Mouse (Mus musculus): Measurements from ENCODE around the gene Them5. TPM values are rescaled to one million over a fixed set of nuclear protein-coding genes. Genes with fewer than 3 reads are reported as not detected.
A peak's percentile ranks its signal among the peaks of the same experiment; 100 is the strongest.

Gene Them5
- total RNA-seq, 2 experiments from 2014 or later, result not detected

GRCm38 (mm10) chr3:94368631-94369030, 26.7 kb downstream of the Them5 start:
- intact Hi-C loops (cut with DNase I), result loop anchor here (5.0 kb wide), 1 partner anchor 74 kb away; the partner anchor contains the start of genes Mrpl9 and Oaz3
- no peak for DNase-seq (ENCODE audit: low spot score in 2 of 2)

GRCm38 (mm10) chr3:94369709-94370108, 27.8 kb downstream of the Them5 start:
- intact Hi-C loops (cut with DNase I), result loop anchor here (5.0 kb wide), 2 partner anchors 73 to 218 kb away; partner anchors contain the start of genes Mrpl9 and Oaz3
- no peak for DNase-seq (ENCODE audit: low spot score in 2 of 2)

DNA sequence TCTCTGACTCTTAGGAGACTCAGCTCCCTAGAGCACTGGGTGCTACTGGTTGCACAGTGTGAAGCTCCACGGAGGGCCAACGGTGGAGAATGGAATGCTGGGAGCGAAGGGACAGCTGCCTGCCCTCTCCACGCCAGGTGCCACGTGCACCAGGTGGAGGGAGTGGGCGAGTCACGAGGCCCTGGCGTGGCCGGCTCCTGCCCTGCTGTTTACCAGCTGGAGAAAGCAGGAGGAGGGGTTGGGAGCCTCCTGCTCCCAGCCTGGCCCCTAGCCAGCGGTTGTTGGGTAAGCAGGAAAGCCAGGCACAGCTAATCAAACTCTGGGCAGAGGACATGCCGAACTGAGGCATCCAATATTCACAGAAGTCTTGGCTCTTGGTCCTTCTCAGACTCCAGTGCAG, 29.7 kb downstream of the Them5 start:
- peak; percentile 23 to 49 for DNase-seq (ENCODE audit: low spot score in 2 of 2)
- intact Hi-C loops (cut with DNase I), result loop anchor here (5.0 kb wide), 1 partner anchor 216 kb away; no protein-coding TSS in a partner anchor

- DNase-seq (ENCODE audit: low spot score in 2 of 2), result no peak
- intact Hi-C loops (cut with DNase I), result loop anchor here (5.0 kb wide), 1 partner anchor 215 kb away; no protein-coding TSS in a partner anchor
Measured at GRCm38 (mm10) chr3:94372038-94372437, 30.1 kb downstream of the Them5 start.

DNA sequence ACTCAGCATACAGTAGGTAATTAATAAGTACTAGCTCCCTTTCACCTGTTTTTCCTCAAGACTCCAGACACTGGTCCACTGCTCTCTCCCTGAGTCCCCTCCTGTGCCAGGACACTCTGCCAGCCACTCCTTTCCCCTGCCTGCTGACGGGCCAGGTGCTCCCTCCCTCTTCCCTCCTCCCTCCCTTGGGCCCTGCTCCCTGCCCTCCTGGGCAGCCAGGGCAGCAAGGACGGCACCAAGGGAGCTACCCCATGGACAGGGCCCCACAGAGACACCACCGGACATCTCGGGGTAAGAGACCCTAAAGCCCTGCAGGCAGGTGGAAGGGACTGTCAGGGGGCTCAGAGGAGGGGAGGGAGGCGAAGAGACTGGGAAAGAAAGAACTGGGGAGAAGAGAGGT, 30.7 kb downstream of the Them5 start, which contains the start of gene Rorc:
Gene Rorc, plus strand, starts transcription at position 154 of the 400 bp plus-strand sequence.
- DNase-seq (ENCODE audit: low spot score in 2 of 2), result no peak
- intact Hi-C loops (cut with DNase I), result loop anchor here (5.0 kb wide), 1 partner anchor 215 kb away; no protein-coding TSS in a partner anchor

GRCm38 (mm10) chr3:94373090-94373489, 31.2 kb downstream of the Them5 start:
- intact Hi-C loops (cut with DNase I), result loop anchor here (5.0 kb wide), 1 partner anchor 214 kb away; no protein-coding TSS in a partner anchor
- peak in 1 of 2 experiments; percentile 18 for DNase-seq (ENCODE audit: low spot score in 2 of 2)

DNA sequence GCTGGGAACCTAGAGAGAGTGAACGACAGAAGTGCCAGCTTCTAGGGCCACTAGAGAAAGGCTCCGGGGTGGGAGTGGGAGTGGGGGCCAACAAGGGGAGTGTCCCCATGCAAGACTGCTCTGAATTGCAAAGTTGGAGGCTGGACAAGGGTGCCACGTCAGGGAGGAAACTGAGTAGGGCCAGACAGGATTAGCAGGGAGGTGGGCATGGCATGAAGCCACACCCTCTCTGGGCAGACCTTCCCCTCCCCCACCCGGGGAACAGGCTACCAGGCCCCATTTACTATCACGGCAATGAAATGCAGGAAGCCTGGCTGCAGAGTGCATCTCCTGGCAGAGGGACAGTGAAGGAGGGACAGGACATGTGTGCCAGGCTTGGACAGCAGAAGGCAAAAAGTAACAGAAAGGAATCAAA, 31.7 kb downstream of the Them5 start:
- intact Hi-C loops (cut with DNase I), result loop anchor here (5.0 kb wide), 1 partner anchor 214 kb away; no protein-coding TSS in a partner anchor
- DNase-seq (ENCODE audit: low spot score in 2 of 2), result no peak

- intact Hi-C loops (cut with DNase I), result loop anchor here (5.0 kb wide), 1 partner anchor 213 kb away; no protein-coding TSS in a partner anchor
Measured at GRCm38 (mm10) chr3:94374636-94375035, 32.7 kb downstream of the Them5 start.

GRCm38 (mm10) chr3:94375146-94375545, 33.2 kb downstream of the Them5 start:
- DNase-seq (ENCODE audit: low spot score in 2 of 2), result no peak
- intact Hi-C loops (cut with DNase I), result no loop called here

More at GRCm38 (mm10) chr3:94374636-94375035, 32.7 kb downstream of the Them5 start:
- DNase-seq (ENCODE audit: low spot score in 2 of 2), result no peak

- intact Hi-C loops (cut with DNase I), result no loop called here
- DNase-seq (ENCODE audit: low spot score in 2 of 2), result no peak
Measured at GRCm38 (mm10) chr3:94375861-94376260, 34.0 kb downstream of the Them5 start.

GRCm38 (mm10) chr3:94377028-94377923, 35.4 kb downstream of the Them5 start:
- intact Hi-C loops (cut with DNase I), result no loop called here
- DNase-seq (ENCODE audit: low spot score in 2 of 2), result no peak

- peak in 1 of 2 experiments; percentile 26 for DNase-seq (ENCODE audit: low spot score in 2 of 2)
Measured at GRCm38 (mm10) chr3:94379831-94380510, 38.1 kb downstream of the Them5 start.

DNA sequence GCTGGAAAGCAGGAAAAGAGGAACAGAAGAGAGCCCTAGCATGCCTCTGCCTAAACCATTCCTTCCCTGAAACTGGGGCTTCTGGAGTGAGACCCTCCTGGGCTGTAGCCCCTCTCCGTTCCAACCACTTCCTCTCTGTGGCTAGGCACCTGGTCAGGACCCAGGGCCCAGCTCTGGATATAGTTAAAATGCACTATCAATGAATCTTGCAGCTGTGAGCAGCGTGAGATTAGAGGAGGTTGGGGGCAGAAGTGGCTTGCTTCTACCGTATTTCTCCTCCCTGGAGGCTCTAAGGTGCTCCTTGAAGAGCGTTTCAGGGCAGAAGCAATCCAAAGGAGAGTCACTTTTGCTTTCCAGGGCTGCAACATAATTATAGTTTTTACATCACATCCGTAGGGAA, 40.4 kb downstream of the Them5 start:
- no peak for DNase-seq (ENCODE audit: low spot score in 2 of 2)
- intact Hi-C loops (cut with DNase I), result no loop called here

More at GRCm38 (mm10) chr3:94379831-94380510, 38.1 kb downstream of the Them5 start:
- intact Hi-C loops (cut with DNase I), result no loop called here

DNA sequence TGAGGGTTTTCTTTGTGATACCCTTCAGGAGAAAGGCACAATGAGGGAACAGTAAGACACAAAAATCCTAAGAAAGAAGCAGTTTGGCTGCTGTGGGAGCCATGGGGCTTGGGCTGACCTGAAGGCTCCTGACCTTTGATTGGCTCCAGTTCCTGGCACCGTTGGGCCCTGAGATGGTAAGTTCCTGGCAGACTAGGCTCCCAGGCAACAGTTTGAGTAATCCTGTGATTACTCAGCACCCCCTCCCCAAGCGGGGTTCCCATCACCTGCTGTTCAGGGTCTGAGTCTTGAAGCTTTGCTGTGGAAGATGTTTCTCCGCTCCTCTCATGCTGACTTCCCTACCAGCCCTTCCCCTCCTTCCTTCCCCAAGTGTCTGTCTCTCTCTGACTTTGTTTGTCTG, 41.6 kb downstream of the Them5 start:
- no peak for DNase-seq (ENCODE audit: low spot score in 2 of 2)
- intact Hi-C loops (cut with DNase I), result no loop called here

GRCm38 (mm10) chr3:94386671-94387070, 44.8 kb downstream of the Them5 start:
- no peak for DNase-seq (ENCODE audit: low spot score in 2 of 2)
- intact Hi-C loops (cut with DNase I), result no loop called here

DNA sequence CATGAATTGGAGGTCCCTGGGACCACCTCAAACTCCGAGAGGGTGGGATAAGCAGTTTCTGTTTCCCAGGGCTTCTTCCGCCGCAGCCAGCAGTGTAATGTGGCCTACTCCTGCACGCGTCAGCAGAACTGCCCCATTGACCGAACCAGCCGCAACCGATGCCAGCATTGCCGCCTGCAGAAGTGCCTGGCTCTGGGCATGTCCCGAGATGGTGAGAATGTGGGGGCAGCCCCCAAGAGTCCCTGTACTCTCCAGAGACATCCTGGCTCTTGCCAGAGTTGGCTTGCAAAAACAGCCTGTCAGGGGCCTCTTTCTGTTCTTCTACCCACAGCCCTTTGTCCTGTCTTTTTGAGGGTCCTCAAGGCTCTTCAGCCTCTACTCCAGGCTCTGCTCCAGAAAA, 45.5 kb downstream of the Them5 start:
- intact Hi-C loops (cut with DNase I), result no loop called here
- no peak for DNase-seq (ENCODE audit: low spot score in 2 of 2)

DNA sequence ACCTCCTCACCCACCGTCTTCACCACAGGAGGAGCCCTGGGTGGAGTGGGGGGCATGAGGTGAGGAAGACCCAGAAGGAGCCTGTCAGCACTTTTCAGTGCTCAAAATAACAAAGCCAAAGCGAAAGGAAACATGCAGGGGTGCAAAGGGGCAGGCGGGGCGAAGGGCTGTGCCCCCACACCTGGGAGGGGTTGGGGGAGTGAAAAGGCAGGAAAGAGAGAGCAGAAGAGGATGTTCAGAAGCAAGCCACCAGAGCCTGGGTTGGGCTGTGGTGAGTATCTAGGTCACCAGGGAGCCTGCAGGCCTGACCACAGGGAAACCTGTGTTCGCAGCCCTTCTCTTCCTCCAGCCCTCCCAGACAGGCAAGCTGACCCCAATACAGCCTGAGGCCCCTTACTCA, 46.1 kb downstream of the Them5 start:
- no peak for DNase-seq (ENCODE audit: low spot score in 2 of 2)
- intact Hi-C loops (cut with DNase I), result no loop called here

GRCm38 (mm10) chr3:94389420-94389819, 47.5 kb downstream of the Them5 start:
- DNase-seq (ENCODE audit: low spot score in 2 of 2), result no peak
- intact Hi-C loops (cut with DNase I), result no loop called here

- no peak for DNase-seq (ENCODE audit: low spot score in 2 of 2)
- intact Hi-C loops (cut with DNase I), result no loop called here
Measured at GRCm38 (mm10) chr3:94391001-94391400, 49.1 kb downstream of the Them5 start.

GRCm38 (mm10) chr3:94392128-94392527, 50.2 kb downstream of the Them5 start:
- intact Hi-C loops (cut with DNase I), result no loop called here
- DNase-seq (ENCODE audit: low spot score in 2 of 2), result no peak
